Mouse (Mus musculus) neural tube, embryonic 10.5 days (tissue): ENCODE data around the gene Hectd4.
"Not testable (repeated sequence)": the region's sequence is repeated elsewhere in the genome, so short reads cannot be mapped to it uniquely, and the experiment has no call there.

ENCODE experiments used
- DNase-seq: peaks from one replicate; pipeline ENCODE4 v3.0.0-alpha.2; 2017; ENCODE audit warnings: low spot score; ENCODE audit errors: extremely low spot score

The Hectd4 gene

DNA sequence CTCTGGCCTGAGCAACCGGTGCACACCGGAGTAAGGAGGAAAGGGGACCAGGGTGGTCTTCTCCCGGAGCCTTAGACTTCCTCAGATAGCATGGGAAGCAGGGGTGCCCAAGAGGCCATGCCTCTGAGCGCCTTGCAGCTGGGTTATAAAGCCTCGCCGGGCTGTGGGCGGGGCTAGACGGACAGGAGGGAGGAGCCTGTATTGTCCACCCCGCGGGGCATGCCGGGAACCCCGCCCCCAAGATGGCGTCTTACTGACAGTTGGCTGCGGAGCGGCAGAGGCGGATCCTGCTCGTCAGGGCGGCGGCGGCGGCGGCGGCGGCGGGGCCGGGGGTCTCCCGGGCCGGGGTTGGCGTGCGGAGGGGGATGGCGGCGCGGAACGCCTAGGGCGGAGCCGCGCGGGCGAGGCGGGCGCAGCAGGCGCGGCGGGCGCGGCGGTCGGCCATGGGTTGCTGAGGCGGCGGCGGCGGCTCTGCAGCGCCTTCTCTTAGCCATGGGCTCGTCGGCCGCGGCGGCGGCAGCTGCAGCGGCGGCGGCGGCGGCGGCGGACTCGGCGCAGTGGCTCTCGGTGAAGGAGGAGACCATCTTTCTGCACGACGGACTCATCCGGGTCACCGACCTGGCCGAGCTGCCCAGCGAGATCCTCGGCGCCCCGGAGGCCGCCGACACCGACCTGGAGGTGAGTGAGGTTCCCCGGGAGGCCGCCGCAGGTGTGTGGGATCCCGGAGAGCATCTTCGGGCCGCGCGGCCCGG lies at the start of gene Hectd4:
Gene Hectd4 (plus strand): TSS at position 240 of the 752 bp plus-strand sequence.
- peak; percentile 98 for DNase-seq

DNA sequence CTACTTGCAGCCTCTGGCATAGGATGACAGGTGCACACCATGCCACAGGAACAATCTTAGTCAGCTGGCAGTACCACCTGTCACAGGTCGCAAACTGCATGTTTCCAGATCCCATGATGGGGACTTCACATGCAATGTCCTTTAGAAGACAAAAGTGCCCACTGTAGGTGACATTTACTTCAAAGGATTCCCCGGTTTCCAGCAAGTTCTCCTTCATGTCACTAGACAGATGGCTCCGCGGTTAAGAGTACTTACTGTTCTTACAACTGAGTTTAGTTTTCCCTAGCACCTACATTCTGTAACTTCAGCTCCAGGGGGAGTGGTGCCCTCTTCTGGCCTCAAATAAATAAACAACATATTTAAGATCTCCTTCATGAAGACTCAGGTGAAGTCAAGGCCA lies 47.2 kb upstream of the Hectd4 start:
- no peak for DNase-seq

DNA sequence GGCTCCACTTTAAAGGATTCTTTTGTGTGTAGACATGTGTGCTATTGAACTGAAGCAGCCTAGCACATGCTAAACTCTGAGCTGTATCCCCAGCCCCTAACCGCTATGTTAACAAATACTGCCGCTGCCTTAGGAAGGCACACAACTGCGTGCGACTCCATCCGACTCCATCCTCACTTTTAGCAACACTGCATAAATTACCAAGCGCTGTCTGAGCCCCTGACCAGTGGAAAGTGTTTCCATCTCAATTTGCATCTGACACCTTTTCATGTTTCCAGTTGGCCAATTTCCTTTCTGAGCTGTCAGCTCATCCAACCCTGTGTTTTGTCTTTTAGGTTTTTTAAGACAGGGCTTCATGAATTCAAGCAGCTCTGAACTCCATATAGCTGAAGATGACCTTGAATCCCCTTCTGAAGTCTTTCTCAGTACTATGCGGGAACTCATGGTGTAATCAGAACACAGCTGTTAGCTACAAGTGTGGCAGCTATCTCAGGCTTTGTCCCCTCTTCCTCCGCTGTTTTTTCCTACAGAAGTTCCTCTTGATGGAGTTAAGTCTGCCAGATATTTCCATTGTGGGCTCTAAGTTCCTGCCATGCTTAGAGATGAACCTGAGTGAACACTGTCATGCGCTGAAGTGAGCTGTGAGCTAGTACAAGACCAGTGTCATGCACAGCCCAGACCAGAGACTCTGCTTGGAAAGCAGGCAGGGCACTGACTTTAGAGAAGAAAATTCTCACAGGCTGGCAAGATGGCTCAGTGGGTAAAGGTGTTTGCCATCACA lies 40.8 kb upstream of the Hectd4 start:
- no peak for DNase-seq

DNA sequence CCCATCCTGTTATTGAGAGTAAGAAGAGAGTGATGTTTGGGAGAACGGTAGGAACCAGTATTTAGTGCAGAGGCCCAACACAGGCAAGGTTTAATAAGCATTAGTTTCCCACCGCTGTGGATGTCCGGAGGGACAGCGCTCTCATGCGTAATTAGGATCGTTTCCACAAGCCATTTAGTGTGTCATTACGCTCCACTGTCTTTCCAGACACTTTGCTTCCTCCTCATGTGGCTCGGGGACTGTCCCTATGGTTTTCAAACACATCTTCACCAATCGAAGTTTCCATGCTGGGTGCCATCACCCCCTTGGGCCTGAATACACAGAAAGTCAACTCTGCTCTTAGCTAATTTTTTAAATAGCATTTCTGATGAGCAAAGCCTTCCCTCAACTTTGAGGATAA lies 36.8 kb upstream of the Hectd4 start:
- DNase-seq: no peak

DNA sequence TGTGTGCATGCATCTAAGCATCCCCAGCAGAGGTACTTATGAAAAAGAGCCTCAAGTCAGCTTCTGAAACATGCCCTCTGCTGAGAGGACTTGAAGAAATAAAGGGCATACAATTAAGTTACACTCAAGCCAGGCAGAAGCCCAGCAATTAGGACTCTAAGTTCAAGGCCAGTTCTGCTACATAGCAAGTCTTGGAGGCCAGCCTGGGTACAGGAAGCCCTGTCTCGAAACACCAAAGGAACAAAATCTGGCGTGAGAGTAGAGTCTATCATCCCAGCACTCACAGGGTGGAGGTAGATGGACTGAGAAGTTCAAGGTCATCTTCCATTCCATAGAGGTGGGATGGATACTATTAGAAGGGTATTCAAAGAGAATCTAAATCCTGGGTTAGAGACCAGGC lies 35.6 kb upstream of the Hectd4 start:
- DNase-seq: no peak

DNA sequence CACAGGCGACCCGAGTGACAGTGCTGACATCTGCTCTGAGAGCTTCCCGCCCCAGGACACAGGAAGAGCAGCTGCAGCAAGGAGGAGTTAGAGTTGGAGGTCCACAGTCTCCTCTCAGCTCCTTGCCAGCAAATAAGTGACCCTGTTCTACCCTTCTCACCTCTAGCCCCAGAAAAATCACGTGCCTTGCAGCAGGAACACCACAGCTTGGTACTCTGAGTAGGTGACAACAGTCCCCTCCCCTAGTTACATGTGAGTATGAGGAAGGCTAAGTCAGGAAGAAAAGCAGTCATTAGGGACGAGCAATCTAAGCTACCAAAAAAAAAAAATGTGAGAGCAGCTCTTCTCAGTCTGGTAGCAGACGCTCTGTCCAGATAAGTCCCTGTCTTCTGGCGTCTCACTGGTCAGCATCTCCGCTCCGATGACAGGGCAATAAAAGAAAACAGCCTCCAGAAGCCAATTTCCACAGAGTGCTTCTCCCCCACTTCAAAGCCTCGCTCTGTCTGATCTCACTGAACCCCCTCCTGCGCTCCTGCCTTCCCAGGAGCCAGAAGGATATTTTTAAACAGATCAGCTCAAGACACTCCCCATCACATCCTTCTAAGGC lies 35.0 kb upstream of the Hectd4 start:
- DNase-seq: no peak

DNA sequence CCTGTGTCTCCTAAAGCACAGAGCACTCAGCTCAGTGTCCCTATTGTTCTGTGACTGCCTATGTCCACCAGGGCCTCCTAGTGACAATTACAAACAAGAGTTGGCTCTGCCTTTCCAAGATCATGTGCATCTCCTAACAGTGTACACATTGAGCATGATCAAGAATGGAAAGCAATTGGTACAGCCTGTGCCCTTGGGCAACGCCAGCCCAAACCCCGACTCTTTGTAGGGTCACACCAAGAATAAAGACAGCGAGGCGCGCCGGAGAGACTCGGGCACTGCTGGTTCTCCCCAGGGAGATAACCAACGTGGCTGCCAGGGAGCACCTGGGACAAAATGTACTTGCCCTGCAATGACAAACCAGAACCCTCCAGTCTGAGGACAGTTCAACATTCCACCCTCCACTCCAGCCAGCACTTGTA lies 32.4 kb upstream of the Hectd4 start:
- no peak for DNase-seq

DNA sequence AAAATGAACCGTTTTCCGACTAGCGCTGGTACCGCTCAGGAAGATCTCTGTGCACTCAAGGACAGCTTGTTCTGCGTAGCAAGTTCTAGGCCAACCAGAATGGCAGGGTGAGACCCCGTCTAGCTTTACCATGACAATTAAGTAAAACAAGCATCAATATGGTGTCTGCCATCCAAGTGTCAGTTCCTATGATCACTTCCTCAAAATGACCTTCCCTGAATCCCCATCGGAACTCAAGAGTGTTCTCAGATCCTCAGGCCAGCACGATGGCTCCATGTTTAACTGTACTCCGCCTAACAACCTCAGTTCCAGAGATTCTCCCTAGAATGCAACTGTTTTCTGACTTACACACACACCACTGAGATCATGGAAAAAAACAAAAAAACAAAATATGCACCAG lies 31.8 kb upstream of the Hectd4 start:
- DNase-seq: no peak

DNA sequence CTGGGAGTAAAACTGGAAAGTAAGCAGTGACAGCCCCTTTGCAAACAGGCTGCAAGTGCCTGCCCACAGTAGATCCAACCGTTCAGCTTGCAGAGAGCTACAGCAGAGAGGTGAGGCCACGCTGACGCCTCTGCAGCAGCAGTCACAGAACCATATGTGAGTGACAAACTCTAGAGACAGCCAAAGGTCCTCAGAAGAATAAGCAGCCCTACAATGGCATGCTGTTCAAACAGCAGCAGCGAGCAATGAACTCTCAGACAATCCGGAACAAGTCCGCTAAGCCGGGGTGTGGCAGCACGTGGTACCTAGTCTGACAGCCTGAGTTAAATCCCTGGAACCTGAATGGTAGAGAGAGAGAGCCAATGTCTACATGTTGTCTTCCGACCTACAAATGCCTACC lies 30.8 kb upstream of the Hectd4 start:
- DNase-seq: no peak

DNA sequence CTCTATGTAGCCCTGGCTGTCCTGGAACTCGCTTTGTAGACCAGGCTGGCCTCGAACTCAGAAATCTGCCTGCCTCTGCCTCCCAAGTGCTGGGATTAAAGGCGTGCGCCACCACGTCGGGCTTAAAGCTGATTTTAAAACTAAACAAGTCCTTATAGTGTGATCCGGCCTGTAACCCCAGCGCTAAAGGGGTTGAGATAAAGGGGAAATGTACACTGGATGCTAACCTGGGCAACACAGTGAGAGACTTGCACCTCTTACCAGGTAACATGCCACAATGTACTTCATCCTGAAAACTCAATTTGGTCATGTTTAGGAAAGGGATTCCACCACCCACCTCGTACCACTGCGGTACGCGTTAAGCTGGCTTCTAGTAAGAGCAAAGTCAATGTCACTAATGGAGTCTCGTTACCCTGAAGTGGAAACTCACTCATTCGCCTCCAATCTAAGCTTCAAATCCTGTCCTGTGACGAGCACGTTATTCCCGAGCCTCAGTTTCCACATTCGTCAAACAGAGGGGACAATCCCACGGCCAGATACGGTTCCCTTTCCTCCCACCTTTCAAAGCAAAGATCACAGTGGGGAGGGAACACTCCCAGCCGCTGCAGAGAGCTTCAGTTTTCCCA lies 29.7 kb upstream of the Hectd4 start:
- DNase-seq: no peak

DNA sequence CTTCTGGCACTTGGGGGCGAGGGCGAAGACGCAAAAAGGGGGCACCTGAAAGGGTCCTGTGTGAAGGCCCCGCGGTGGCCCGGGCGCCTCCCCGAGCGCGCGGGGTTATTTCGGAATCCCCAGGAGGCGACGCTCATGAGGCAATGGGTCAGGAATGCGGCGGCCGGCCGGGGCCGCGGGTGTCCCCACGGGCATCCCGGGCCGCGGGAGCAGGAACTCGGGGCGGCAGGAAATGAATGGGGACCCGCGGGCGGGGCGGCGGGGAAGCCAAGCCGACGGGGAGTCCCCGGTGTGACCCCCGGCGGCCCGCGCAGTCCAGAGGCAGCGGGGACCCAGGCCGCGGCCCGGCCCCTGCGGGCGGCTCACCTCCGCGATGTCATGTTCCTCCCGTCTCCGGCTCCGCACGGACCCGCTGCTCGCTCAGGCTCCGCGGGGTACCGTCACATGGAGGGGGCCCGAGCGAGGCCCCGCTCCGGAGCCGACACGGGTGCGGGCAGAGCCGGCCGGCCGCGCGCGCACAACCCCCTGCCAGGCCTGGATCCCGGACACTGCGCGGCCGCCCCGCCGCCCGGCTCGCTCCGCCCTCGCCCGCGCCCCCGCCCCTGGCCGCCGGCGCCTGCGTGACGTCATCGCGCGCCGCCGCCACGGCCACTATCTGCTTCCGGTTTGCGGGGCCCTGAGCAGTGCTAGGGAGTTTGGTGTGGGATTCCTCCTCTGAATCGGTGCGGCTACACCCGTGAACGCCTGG lies 29.0 kb upstream of the Hectd4 start, which contains the start of gene Ptpn11:
Gene Ptpn11 (minus strand): TSS at position 562 of the 748 bp plus-strand sequence.
- DNase-seq: peak; percentile 86

DNA sequence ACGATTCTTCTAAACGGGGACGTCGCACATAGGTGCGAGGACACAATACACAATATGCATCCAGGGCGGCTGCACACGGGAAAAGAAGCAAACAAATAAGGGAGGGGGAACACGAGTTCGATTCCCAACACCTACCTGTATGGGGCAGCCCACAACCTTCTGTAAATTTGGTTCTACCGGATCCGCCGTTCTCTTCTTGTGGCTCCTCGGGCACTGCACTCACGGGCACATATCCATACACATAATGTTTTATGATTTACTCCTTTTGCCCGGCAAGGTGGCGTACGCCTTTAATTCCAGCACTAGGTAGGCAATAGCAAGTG lies 28.5 kb upstream of the Hectd4 start:
- DNase-seq: no peak

DNA sequence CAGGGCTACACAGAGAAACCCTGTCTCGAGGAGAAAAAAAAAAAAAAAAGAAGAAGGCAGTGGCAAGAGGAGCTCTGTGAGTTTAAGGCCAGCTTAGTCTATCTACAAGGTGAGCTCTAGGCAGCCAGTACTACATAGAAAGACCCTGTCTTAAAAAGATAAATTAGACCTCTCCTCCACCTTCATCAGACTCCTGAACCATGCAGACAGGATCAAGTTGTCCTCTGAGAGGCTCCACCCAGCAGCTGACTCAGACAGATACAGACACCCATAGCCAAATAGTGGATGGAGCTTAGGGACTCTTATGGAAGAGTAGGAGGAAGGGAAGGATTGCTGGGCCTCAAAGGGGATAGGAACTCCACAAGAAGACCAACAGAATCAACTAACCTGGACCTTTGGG lies 25.8 kb upstream of the Hectd4 start:
- no peak for DNase-seq

DNA sequence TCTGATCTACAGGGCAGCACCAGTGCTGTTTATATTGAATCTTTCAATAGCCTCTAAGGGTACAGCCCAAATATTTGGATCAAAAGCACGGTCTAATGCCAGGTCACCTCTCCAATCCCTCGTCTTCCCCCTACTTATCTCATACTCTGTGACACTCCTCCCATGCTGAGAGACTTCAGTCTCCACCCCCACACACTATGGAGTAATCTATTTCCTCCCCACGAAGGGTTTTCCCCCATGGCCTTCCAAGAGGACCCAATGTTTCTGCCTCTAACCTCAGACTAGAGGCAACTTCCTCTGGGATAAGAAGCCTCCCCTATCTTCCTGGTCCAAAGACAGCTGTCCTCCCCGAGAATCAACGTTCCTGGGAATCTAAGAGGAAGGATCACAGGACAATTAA lies 23.3 kb upstream of the Hectd4 start:
- DNase-seq: no peak

DNA sequence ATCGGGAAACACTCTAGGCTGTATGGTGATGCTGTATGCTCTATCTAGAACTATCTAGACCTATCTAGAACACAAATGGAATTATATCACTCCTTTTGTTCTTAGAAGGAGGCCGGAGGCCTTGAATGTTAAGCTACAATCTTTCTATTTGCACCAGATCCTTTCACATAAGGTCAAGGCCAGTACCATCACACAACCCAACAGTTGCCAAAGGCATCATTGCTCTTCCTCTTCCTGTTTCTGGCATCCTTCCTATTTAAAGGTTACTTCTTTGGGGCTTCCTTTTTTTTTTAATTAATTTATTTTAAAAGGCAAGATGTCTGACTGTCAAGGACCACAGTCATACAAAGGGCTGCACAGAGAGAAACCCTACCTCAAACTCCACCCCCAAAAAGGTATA lies 22.7 kb upstream of the Hectd4 start:
- no peak for DNase-seq

DNA sequence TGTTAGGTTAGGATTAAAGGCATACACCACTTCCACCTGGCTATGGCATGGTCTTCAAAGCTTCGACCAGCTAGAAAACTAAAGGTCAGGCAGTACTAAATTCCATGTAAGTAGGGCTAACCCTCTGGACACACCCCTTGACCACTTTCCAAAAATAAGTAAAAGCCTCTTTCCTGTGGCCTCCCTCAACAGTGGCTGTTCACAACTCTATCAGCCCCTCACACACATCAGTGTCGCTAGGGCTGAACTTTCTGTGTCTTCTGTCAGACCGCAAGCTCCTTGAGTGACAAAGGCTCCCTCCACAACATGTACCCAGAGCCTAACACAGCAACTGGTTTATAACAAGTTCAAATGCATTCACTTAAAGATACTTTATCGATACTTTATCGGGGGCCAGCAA lies 21.6 kb upstream of the Hectd4 start:
- DNase-seq: no peak

DNA sequence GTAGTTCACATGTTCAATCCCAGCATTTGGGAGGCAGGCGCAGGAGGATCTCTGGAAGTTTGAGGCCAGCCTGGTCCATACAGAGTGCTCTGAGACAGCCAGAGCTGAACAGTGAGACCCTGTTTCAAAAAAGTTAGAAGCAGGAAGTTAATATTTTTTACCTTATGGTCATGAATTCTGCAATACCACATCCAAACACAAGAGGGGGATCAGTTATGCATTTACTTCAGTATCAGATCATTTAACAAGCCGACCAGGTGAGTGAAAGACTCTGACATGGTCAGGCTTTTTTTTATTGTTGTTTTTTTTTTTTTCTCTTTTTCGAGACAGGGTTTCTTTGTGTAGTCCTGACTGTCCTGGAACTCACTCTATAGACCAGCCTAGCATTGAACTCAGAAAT lies 18.3 kb upstream of the Hectd4 start:
- no peak for DNase-seq

DNA sequence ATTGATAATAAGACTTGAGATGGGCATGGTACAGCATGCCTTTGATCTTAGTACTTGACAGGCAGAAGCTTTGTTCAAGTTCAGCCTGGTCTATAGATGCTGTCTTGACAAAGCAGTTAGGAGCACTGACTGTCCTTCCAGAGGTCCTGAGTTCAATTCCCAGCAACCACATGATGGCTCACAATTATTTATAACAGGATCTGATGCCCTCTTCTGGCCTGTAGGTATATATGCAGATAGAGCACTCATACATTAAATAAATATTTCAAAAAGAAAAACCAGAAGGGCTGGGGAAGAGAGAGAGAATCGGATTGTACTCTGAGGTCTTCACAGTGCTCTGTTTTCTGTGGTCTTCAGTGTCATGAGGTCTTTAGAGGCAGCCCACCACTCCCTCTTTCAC lies 17.6 kb upstream of the Hectd4 start:
- DNase-seq: no peak

DNA sequence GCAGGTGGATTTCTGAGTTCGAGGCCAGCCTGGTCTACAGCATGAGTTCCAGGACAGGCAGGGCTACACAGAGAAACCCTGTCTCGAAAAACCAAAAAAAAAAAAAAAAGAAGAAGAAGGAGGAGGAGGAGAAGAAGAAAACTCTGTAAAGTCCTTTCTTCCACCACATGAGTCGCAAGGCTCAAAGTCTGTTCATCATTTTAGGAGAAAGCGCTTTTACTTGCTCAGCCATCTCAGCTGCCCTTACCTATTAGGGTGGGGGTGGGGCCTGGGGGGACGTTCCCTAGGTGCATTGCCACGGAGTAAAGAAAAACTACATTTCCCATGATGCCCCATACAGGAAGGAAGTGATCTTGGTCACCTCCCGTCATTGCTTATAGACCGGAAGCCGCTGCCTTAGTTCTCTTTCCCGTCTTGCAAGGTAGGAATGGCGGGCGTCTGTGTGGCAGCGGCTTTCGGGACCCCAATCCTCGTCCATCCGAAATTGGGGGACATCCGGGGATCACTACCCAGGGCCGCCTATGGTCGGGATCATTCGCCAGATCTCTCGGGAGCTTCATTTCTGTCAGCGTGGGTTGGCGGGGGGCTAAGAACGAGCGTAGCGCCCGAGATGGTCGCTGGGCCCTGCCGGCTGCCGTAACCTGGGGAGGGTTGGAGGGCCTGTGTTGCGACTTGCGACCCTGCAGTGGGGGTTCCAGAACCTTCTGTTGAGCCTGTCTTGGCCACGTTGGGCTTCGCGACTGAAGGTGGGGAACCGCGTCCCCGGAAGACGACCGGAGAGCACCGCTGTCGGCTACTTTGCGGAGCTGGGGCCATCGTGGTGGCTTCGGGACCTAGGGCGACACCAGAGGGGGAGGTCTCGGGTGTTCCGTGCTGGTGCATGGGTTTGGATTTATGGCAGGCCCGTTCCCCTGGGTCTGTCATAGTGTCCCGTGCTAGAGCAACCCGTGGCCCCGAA lies 15.6 kb upstream of the Hectd4 start, which contains the start of gene Rpl6:
Gene Rpl6 (plus strand): TSS at position 350 of the 958 bp plus-strand sequence.
- DNase-seq: peak; percentile 77

DNA sequence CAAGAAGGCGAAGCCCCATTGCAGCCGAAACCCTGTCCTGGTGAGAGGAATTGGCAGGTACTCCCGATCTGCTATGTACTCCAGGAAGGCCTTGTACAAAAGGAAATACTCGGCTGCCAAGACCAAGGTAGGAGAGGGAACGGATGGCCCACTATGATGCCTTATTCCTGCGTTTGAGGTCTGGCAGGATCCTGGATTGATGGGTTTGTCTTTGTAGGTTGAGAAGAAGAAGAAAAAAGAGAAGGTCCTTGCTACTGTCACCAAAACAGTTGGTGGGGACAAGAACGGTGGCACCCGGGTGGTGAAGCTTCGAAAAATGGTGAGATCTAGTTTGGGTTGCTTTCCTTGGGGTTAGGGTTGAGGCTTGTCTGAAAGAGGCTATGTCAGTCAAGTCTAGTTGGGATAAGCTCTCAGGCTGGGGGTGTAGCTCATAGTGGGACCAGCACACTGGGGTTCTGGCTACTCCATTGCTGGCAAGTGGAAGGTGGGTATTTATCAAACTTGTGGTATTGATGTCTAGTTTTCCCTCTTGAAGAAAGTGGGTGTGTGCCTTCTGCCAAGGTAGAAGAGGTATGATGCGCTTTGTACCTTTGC lies 14.4 kb upstream of the Hectd4 start:
- not testable (repeated sequence) for DNase-seq
